Mouse (Mus musculus): ENCODE measurements around the gene Abraxas2. TPM values are rescaled to one million over a fixed set of nuclear protein-coding genes. Genes with fewer than 3 reads are reported as not detected.

Gene Abraxas2
- polyA plus RNA-seq, 1 experiment = 1.8 TPM

- Histone ChIP-seq H3K36me3 (replicated peaks; ENCODE audit: low read length) (peaks cover 34% of the 10 kb centered on the region), H3K4me1 (peaks cover 55% of the 10 kb centered on the region), H3K4me3 (replicated peaks) (peak within 1 kb of the TSS; percentile 96), H3K27me3 (replicated peaks) (no peaks in the 10 kb centered on the region), H3K9me3 (no peaks in the 10 kb centered on the region)
- TF ChIP-seq FLI1 (IDR thresholded peaks at IDR 0.05; ENCODE audit: low read length) = no peak
- TF ChIP-seq GATA1 (IDR thresholded peaks at IDR 0.05; ENCODE audit: borderline replicate concordance, low read length) = no peak
Measured at GRCm38 (mm10) chr7:132852173-132852844, 6.7 kb upstream of the Abraxas2 start, which contains the start of gene Eef1akmt2. Gene Eef1akmt2, minus strand, starts transcription at chr7:132852673.

- H3K4me3 ChIP-seq (replicated peaks) = no peak overlapping the region
- peaks cover 58% of the 10 kb centered on the region for H3K4me1 ChIP-seq
- H3K27me3 ChIP-seq (replicated peaks) = no peaks in the 10 kb centered on the region
- H3K36me3 ChIP-seq (replicated peaks; ENCODE audit: low read length) = peaks cover 23% of the 10 kb centered on the region
- TF ChIP-seq GATA1 (IDR thresholded peaks at IDR 0.05; ENCODE audit: borderline replicate concordance, low read length) (no peak), FLI1 (IDR thresholded peaks at IDR 0.05; ENCODE audit: low read length) (no peak)
- no peaks in the 10 kb centered on the region for H3K9me3 ChIP-seq
Measured at GRCm38 (mm10) chr7:132853361-132853760, 5.7 kb upstream of the Abraxas2 start.

GRCm38 (mm10) chr7:132853946-132854345, 5.1 kb upstream of the Abraxas2 start:
- H3K4me1 ChIP-seq = peaks cover 63% of the 10 kb centered on the region
- no peak overlapping the region for H3K4me3 ChIP-seq (replicated peaks)
- H3K36me3 ChIP-seq (replicated peaks; ENCODE audit: low read length) = peaks cover 17% of the 10 kb centered on the region
- no peaks in the 10 kb centered on the region for H3K9me3 ChIP-seq
- no peaks in the 10 kb centered on the region for H3K27me3 ChIP-seq (replicated peaks)
- no peak for TF ChIP-seq GATA1 (IDR thresholded peaks at IDR 0.05; ENCODE audit: borderline replicate concordance, low read length)
- TF ChIP-seq FLI1 (IDR thresholded peaks at IDR 0.05; ENCODE audit: low read length) = no peak

GRCm38 (mm10) chr7:132856083-132856482, 2.9 kb upstream of the Abraxas2 start:
- TF ChIP-seq FLI1 (IDR thresholded peaks at IDR 0.05; ENCODE audit: low read length) (no peak), GATA1 (IDR thresholded peaks at IDR 0.05; ENCODE audit: borderline replicate concordance, low read length) (no peak)
- no peaks in the 10 kb centered on the region for H3K9me3 ChIP-seq
- H3K4me1 ChIP-seq = peaks cover 60% of the 10 kb centered on the region

GRCm38 (mm10) chr7:132858043-132858608, 899 bp upstream of the Abraxas2 start:
- Histone ChIP-seq H3K9me3 (no peaks in the 10 kb centered on the region), H3K36me3 (replicated peaks; ENCODE audit: low read length) (peaks cover 15% of the 10 kb centered on the region), H3K4me1 (peaks cover 63% of the 10 kb centered on the region), H3K27me3 (replicated peaks) (no peaks in the 10 kb centered on the region), H3K4me3 (replicated peaks) (no peak overlapping the region)
- TF ChIP-seq GATA1 (IDR thresholded peaks at IDR 0.05; ENCODE audit: borderline replicate concordance, low read length) = no peak

More at GRCm38 (mm10) chr7:132856083-132856482, 2.9 kb upstream of the Abraxas2 start:
- H3K27me3 ChIP-seq (replicated peaks) = no peaks in the 10 kb centered on the region
- no peaks in the 10 kb centered on the region for H3K36me3 ChIP-seq (replicated peaks; ENCODE audit: low read length)
- H3K4me3 ChIP-seq (replicated peaks) = no peak overlapping the region

- H3K4me1 ChIP-seq = peaks cover 99% of the 10 kb centered on the region
- TF ChIP-seq FLI1 (IDR thresholded peaks at IDR 0.05; ENCODE audit: low read length) (no peak), GATA1 (IDR thresholded peaks at IDR 0.05; ENCODE audit: borderline replicate concordance, low read length) (no peak)
- peaks cover 91% of the 10 kb centered on the region for H3K36me3 ChIP-seq (replicated peaks; ENCODE audit: low read length)
- H3K9me3 ChIP-seq = no peaks in the 10 kb centered on the region
- no peaks in the 10 kb centered on the region for H3K27me3 ChIP-seq (replicated peaks)
- peak overlapping the region; percentile 82 for H3K4me3 ChIP-seq (replicated peaks)
Measured at GRCm38 (mm10) chr7:132866316-132866715, 7.3 kb downstream of the Abraxas2 start.

- peaks cover 82% of the 10 kb centered on the region for H3K4me1 ChIP-seq
- H3K36me3 ChIP-seq (replicated peaks; ENCODE audit: low read length) = peaks cover 95% of the 10 kb centered on the region
- TF ChIP-seq GATA1 (IDR thresholded peaks at IDR 0.05; ENCODE audit: borderline replicate concordance, low read length) (peak; percentile 67; the same call in 1 of the 3 replicates), FLI1 (IDR thresholded peaks at IDR 0.05; ENCODE audit: low read length) (peak; percentile 75)
- H3K27me3 ChIP-seq (replicated peaks) = no peaks in the 10 kb centered on the region
- no peaks in the 10 kb centered on the region for H3K9me3 ChIP-seq
- H3K4me3 ChIP-seq (replicated peaks) = peak overlapping the region; percentile 62
Measured at GRCm38 (mm10) chr7:132873043-132873442, 14.0 kb downstream of the Abraxas2 start.

- TF ChIP-seq FLI1 (IDR thresholded peaks at IDR 0.05; ENCODE audit: low read length) (no peak), GATA1 (IDR thresholded peaks at IDR 0.05; ENCODE audit: borderline replicate concordance, low read length) (no peak)
- Histone ChIP-seq H3K9me3 (no peaks in the 10 kb centered on the region), H3K4me3 (replicated peaks) (no peak overlapping the region), H3K36me3 (replicated peaks; ENCODE audit: low read length) (peaks cover 95% of the 10 kb centered on the region), H3K27me3 (replicated peaks) (no peaks in the 10 kb centered on the region), H3K4me1 (peaks cover 65% of the 10 kb centered on the region)
Measured at GRCm38 (mm10) chr7:132875391-132876086, 16.5 kb downstream of the Abraxas2 start.

- Histone ChIP-seq H3K4me3 (replicated peaks) (no peak overlapping the region), H3K4me1 (peaks cover 20% of the 10 kb centered on the region), H3K9me3 (no peaks in the 10 kb centered on the region; the same call in 1 of the 2 replicates), H3K36me3 (replicated peaks; ENCODE audit: low read length) (peaks cover 99% of the 10 kb centered on the region), H3K27me3 (replicated peaks) (no peaks in the 10 kb centered on the region)
- TF ChIP-seq FLI1 (IDR thresholded peaks at IDR 0.05; ENCODE audit: low read length) (no peak), GATA1 (IDR thresholded peaks at IDR 0.05; ENCODE audit: borderline replicate concordance, low read length) (no peak)
Measured at GRCm38 (mm10) chr7:132880276-132880675, 21.3 kb downstream of the Abraxas2 start.

- Histone ChIP-seq H3K9me3 (no peaks in the 10 kb centered on the region; the same call in 1 of the 2 replicates), H3K27me3 (replicated peaks) (no peaks in the 10 kb centered on the region), H3K4me3 (replicated peaks) (no peak overlapping the region), H3K36me3 (replicated peaks; ENCODE audit: low read length) (peaks cover 88% of the 10 kb centered on the region), H3K4me1 (peaks cover 19% of the 10 kb centered on the region)
- TF ChIP-seq FLI1 (IDR thresholded peaks at IDR 0.05; ENCODE audit: low read length) (no peak), GATA1 (IDR thresholded peaks at IDR 0.05; ENCODE audit: borderline replicate concordance, low read length) (no peak)
Measured at GRCm38 (mm10) chr7:132882343-132882742, 23.3 kb downstream of the Abraxas2 start.
